Mouse (Mus musculus) inflammation-experienced regulatory T-cells, adult 6 months (primary cell): ENCODE measurements around the gene Gm9958. TPM values are rescaled to one million over a fixed set of nuclear protein-coding genes. Genes with fewer than 3 reads are reported as not detected.

ENCODE experiments used
- ATAC-seq: one replicate; pipeline ENCODE4 v1.8.0; 2017
- polyA plus RNA-seq, 3 experiments: library from polyadenylated mRNA; unstranded; fragments of 100-300 nt; shearing (Covaris generic); gene quantifications; one replicate each; pipeline ENCODE4 v1.2.1; 2017

Gene Gm9958
- polyA plus RNA-seq, 3 experiments from 2014 or later = 0.70 to 3.1 (median 1.4) TPM

DNA sequence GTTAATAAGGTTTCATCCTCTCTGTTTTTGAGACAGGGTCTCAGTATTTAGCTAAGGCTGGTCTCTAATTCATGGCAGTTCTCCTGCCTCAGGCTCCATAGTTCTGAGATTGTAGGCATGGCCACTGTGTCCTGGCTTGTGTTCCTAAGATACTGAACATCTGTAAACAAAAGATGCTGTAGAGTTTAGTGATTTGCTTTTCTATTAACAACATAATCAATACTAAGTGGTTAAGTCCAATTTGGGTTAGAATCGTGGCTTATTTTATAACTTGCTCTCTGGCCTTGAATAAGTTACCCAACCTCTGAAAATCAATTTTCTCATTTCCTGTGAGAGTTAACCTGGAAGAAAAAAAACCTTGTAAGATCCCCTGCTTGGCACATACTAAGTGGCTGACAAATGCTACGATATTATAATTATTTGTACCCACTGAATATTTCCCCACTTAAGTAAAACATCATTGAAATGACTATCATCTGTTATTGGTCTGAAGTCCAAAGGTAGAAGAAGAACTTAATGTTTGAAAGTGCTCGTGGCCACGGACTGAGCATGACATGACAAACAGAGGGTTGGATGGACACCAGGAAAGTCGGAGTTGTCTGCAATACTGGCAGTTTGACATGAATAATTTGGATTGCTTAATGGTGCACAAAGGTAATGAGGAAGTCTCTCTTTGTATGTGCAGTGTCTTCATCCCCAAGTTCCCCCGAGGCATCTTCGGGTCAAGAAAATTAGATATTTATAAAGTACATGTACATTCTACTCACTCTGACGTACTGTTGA lies 47.3 kb downstream of the Gm9958 start:
- no peak for ATAC-seq

DNA sequence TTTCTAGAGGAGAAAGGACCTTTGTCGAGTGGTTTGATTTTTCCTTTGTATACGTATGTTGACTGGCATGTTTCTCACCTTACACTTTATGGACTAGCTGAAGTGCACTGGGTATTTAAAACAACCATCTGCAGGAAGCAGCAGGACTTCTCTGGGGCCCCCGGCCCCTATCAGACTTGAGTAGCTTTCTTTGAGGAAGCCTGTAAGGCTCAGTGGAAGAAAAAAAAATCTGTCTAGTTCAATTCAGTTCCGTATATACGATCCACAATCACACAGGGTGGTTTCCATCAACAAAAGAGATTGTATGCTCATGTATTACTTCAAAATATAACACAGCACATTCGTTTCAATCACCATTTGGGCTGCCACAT lies 47.9 kb downstream of the Gm9958 start:
- no peak for ATAC-seq

Other genes starting within 250 kb of the Gm9958 start
- gene Cox18, start 143.2 kb upstream of the Gm9958 start, polyA plus RNA-seq = 10 to 100 TPM; 15.8 to 21.6 (median 16.6) TPM
- 10 to 100 TPM; 40.5 to 64.2 (median 52.0) TPM for gene Ankrd17, start 627 bp upstream of the Gm9958 start, polyA plus RNA-seq
- gene Alb, start 93.7 kb downstream of the Gm9958 start, polyA plus RNA-seq = not detected
- 1 to 10 TPM in 2 of 3 experiments, under 1 TPM in 1; 0.52 to 2.9 (median 2.1) TPM for gene Afp, start 123.5 kb downstream of the Gm9958 start, polyA plus RNA-seq
- not detected for gene Afm, start 151.7 kb downstream of the Gm9958 start, polyA plus RNA-seq
- under 1 TPM in 1 of 3 experiments, not detected in 2; 0.30 TPM for gene 5830473C10Rik, start 193.9 kb downstream of the Gm9958 start, polyA plus RNA-seq